In the genomic region with DNA sequence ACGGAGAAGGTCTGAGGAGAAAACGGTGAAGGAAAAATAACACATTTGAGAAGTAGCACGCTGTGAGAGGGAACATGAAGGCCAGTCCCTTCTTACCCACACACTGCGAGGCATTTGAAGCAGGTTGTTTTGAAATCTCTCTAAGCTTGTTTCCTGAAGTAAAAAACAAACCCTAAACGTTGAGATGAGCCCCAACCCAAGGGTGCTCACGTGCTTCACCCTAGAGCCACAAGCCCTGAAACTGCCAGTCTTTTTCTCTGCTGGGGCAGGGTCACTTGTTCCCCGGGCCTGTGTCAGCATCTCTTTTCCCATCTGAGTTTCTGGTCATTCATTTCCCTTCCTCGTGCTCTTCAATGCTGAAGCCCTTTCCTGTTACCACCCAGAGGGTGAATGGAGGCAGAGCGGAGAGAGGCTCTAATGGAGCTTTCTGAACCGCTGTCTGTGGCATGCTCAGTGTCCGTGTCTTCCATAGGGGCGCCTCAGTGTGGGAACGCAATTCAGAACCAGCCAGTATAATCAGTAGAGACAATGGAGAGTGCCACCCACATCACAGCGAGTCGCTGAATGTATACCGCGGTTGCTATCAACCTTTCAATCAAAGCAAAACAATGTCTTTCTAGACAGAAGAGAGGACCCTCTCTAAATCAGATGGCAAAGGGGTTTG, we compare ENCODE assay signal across 17 mouse cellular contexts.
DNase-seq lines count a peak whose midpoint lies in the region; ATAC-seq and TF ChIP-seq lines count a peak whose summit lies in the region.
"Had no signal": no experiment of that assay in that cellular context is flagged by ENCODE, and none has a peak within 500 bp of the region (broad histone marks: within the 10 kb centered on the region; RNA-seq: fewer than 3 reads in every experiment).

No protein-coding gene starts in this region.

- 48% methylated on average over 17 of the region's 17 CpGs for WGBS in neural tube, embryonic 11.5 days
- WGBS in hindbrain, embryonic 12.5 days, result 47% methylated on average over 17 of the region's 17 CpGs

- no peak overlapping the region for H3K4me2 ChIP-seq in neural tube, embryonic 11.5 days (ENCODE audit: low read depth)
- H3K4me2 ChIP-seq in hindbrain, embryonic 12.5 days (replicated peaks), result peak overlapping the region; percentile 21; the same call in 1 of the 2 replicates
- H3K4me2 ChIP-seq: heart, embryonic 13.5 days; intestine, embryonic 15.5 days; limb, embryonic 15.5 days; lung, embryonic 14.5 days had no signal

- H3K9ac ChIP-seq in neural tube, embryonic 11.5 days (ENCODE audit: low read length), result no peak overlapping the region
- no peak overlapping the region; the same call in 1 of the 2 replicates for H3K9ac ChIP-seq in hindbrain, embryonic 12.5 days
- H3K9ac ChIP-seq: heart, embryonic 13.5 days; intestine, embryonic 15.5 days; limb, embryonic 15.5 days; lung, embryonic 14.5 days had no signal

- 0 out of 2 replicates have a peak, but pooled peaks have one; percentile 23 for ATAC-seq in neural tube, embryonic 11.5 days (ENCODE audit: insufficient read depth, low FRiP score, low TSS enrichment)
- ATAC-seq in hindbrain, embryonic 12.5 days (ENCODE audit: low FRiP score), result peak; percentile 71
- ATAC-seq: intestine, embryonic 15.5 days; Patski had no signal

- TF ChIP-seq POLR2A in brain, embryonic 14.5 days (IDR thresholded peaks at IDR 0.05; ENCODE audit: borderline replicate concordance, extremely low read depth, insufficient read depth, insufficient read length, poor library complexity, severe bottlenecking), result no peak

- no peak for TF ChIP-seq CTCF in brain, embryonic 14.5 days (IDR thresholded peaks at IDR 0.05; ENCODE audit: borderline replicate concordance, extremely low read depth, insufficient read depth, insufficient read length)

- no peak overlapping the region for H3K4me3 ChIP-seq in neural tube, embryonic 11.5 days (ENCODE audit: low read depth, low read length)
- H3K4me3 ChIP-seq in hindbrain, embryonic 12.5 days, result no peak overlapping the region
- H3K4me3 ChIP-seq: erythroblast, embryonic 14.5 days; heart, embryonic 13.5 days; intestine, embryonic 15.5 days; limb, embryonic 15.5 days had no signal

- H3K36me3 ChIP-seq in neural tube, embryonic 11.5 days (ENCODE audit: control insufficient read depth, insufficient read depth, low read length), result no peaks in the 10 kb centered on the region
- no peaks in the 10 kb centered on the region for H3K36me3 ChIP-seq in hindbrain, embryonic 12.5 days
- H3K36me3 ChIP-seq: heart, embryonic 13.5 days; intestine, embryonic 15.5 days; limb, embryonic 15.5 days had no signal

- H3K27me3 ChIP-seq in neural tube, embryonic 11.5 days (ENCODE audit: control insufficient read depth, insufficient read depth, low read length), result no peaks in the 10 kb centered on the region
- no peaks in the 10 kb centered on the region for H3K27me3 ChIP-seq in hindbrain, embryonic 12.5 days
- H3K27me3 ChIP-seq: intestine, embryonic 15.5 days; limb, embryonic 15.5 days; Patski had no signal

- H3K9me3 ChIP-seq in neural tube, embryonic 11.5 days (ENCODE audit: control insufficient read depth, low read length), result no peaks in the 10 kb centered on the region
- H3K9me3 ChIP-seq in hindbrain, embryonic 12.5 days (replicated peaks), result no peaks in the 10 kb centered on the region
- H3K9me3 ChIP-seq: heart, embryonic 13.5 days; intestine, embryonic 15.5 days; limb, embryonic 15.5 days had no signal

- H3K4me1 ChIP-seq in neural tube, embryonic 11.5 days (ENCODE audit: control insufficient read depth, insufficient read depth, low read length), result no peaks in the 10 kb centered on the region
- H3K4me1 ChIP-seq in hindbrain, embryonic 12.5 days, result peaks cover 7% of the 10 kb centered on the region
- H3K4me1 ChIP-seq: heart, embryonic 13.5 days; intestine, embryonic 15.5 days; limb, embryonic 15.5 days had no signal

- H3K27ac ChIP-seq in neural tube, embryonic 11.5 days (ENCODE audit: low read depth, low read length), result no peak overlapping the region
- H3K27ac ChIP-seq in hindbrain, embryonic 12.5 days, result peak overlapping the region; percentile 23; the same call in 1 of the 2 replicates
- H3K27ac ChIP-seq: heart, embryonic 13.5 days; intestine, embryonic 15.5 days; limb, embryonic 15.5 days had no signal

- DNase-seq in neural tube, embryonic 11.5 days (ENCODE audit: low spot score), result peak; percentile 30
- no peak for DNase-seq in neural tube, embryonic 10.5 days (ENCODE audit: extremely low spot score, low spot score)
- DNase-seq in brain, embryonic 14.5 days (ENCODE audit: low read depth), result peak; percentile 46
- DNase-seq in naive thymus-derived CD4-positive, alpha-beta T cell, adult 2 months (ENCODE audit: low read depth), result peak; percentile 47
- DNase-seq in kidney, adult 18-20 months, result no peak
- no peak for DNase-seq in layer of hippocampus, postnatal 10 days (ENCODE audit: low spot score in 2 of 2)
- no peak for DNase-seq in spleen, postnatal 4 days (ENCODE audit: low spot score in 2 of 2)
- DNase-seq: adrenal gland, postnatal 14 days; kidney, postnatal 14 days; lung, embryonic 14.5 days; right cerebral cortex, postnatal 25 days had no signal

Comparison
In these comparisons a context has a peak if more than half of its experiments do, and no peak if none do; other contexts are left out.
1. DNase-seq: peak in neural tube, embryonic 11.5 days (single experiment), brain, embryonic 14.5 days (single experiment) and naive thymus-derived CD4-positive, alpha-beta T cell, adult 2 months (single experiment); none in neural tube, embryonic 10.5 days (single experiment), kidney, adult 18-20 months (single experiment), layer of hippocampus, postnatal 10 days (0 of 2) and spleen, postnatal 4 days (0 of 2).